Mouse (Mus musculus): ENCODE results near the gene Araf.

Gene Araf

GRCm38 (mm10) chrX:20848256-20848984 is 50.8 kb downstream of the Araf start:
- peak; percentile 92 for DNase-seq (ENCODE audit: low spot score)

- DNase-seq (ENCODE audit: low spot score): no peak
Observed at GRCm38 (mm10) chrX:20853794-20854193, 56.2 kb downstream of the Araf start.

- DNase-seq (ENCODE audit: low spot score): no peak
Observed at GRCm38 (mm10) chrX:20861453-20862104, 64.0 kb downstream of the Araf start.

- DNase-seq (ENCODE audit: low spot score): no peak
Observed at GRCm38 (mm10) chrX:20862105-20863065, 64.8 kb downstream of the Araf start.

GRCm38 (mm10) chrX:20863161-20864101 is 65.8 kb downstream of the Araf start:
- no peak for DNase-seq (ENCODE audit: low spot score)

- DNase-seq (ENCODE audit: low spot score): no peak
Observed at GRCm38 (mm10) chrX:20868091-20868490, 70.5 kb downstream of the Araf start.

- no peak for DNase-seq (ENCODE audit: low spot score)
Observed at GRCm38 (mm10) chrX:20869203-20869602, 71.6 kb downstream of the Araf start.

GRCm38 (mm10) chrX:20869962-20870513 is 72.4 kb downstream of the Araf start, which contains the start of gene Timp1:
Timp1 (plus strand) TSS chrX:20870166.
- DNase-seq (ENCODE audit: low spot score): no peak

- DNase-seq (ENCODE audit: low spot score): no peak
Observed at GRCm38 (mm10) chrX:20872928-20873500, 75.4 kb downstream of the Araf start.

- no peak for DNase-seq (ENCODE audit: low spot score)
Observed at GRCm38 (mm10) chrX:20875241-20875640, 77.6 kb downstream of the Araf start.

GRCm38 (mm10) chrX:20910074-20910473 is 112.5 kb downstream of the Araf start:
- no peak for DNase-seq (ENCODE audit: low spot score)

All from left cerebral cortex, adult 11 months (tissue).